Mouse (Mus musculus): ENCODE measurements around the gene Sema6d.

Sema6d gene

GRCm38 (mm10) chr2:124472674-124473507 is 383.1 kb downstream of the Sema6d start:
- no peak for DNase-seq (ENCODE audit: low read depth)

- DNase-seq (ENCODE audit: low read depth) = no peak
Measured at GRCm38 (mm10) chr2:124477904-124478303, 388.1 kb downstream of the Sema6d start.

- DNase-seq (ENCODE audit: low read depth) = no peak
Measured at GRCm38 (mm10) chr2:124478526-124478925, 388.8 kb downstream of the Sema6d start.

- no peak for DNase-seq (ENCODE audit: low read depth)
Measured at GRCm38 (mm10) chr2:124485761-124486160, 396.0 kb downstream of the Sema6d start.

- DNase-seq (ENCODE audit: low read depth) = no peak
Measured at GRCm38 (mm10) chr2:124490010-124490801, 400.4 kb downstream of the Sema6d start.

GRCm38 (mm10) chr2:124495751-124496150 is 406.0 kb downstream of the Sema6d start:
- DNase-seq (ENCODE audit: low read depth) = no peak

GRCm38 (mm10) chr2:124499670-124500069 is 409.9 kb downstream of the Sema6d start:
- no peak for DNase-seq (ENCODE audit: low read depth)

- no peak for DNase-seq (ENCODE audit: low read depth)
Measured at GRCm38 (mm10) chr2:124505784-124506489, 416.2 kb downstream of the Sema6d start.

GRCm38 (mm10) chr2:124507804-124508203 is 418.0 kb downstream of the Sema6d start:
- DNase-seq (ENCODE audit: low read depth) = no peak

GRCm38 (mm10) chr2:124509479-124509878 is 419.7 kb downstream of the Sema6d start:
- peak; percentile 45 for DNase-seq (ENCODE audit: low read depth)

GRCm38 (mm10) chr2:124511826-124512225 is 422.1 kb downstream of the Sema6d start:
- no peak for DNase-seq (ENCODE audit: low read depth)

- DNase-seq (ENCODE audit: low read depth) = peak; percentile 12
Measured at GRCm38 (mm10) chr2:124522426-124522825, 432.7 kb downstream of the Sema6d start.

- DNase-seq (ENCODE audit: low read depth) = no peak
Measured at GRCm38 (mm10) chr2:124523667-124524066, 433.9 kb downstream of the Sema6d start.

GRCm38 (mm10) chr2:124524167-124524566 is 434.4 kb downstream of the Sema6d start:
- DNase-seq (ENCODE audit: low read depth) = no peak

GRCm38 (mm10) chr2:124527641-124528040 is 437.9 kb downstream of the Sema6d start:
- no peak for DNase-seq (ENCODE audit: low read depth)

- DNase-seq (ENCODE audit: low read depth) = no peak
Measured at GRCm38 (mm10) chr2:124530441-124530840, 440.7 kb downstream of the Sema6d start.

GRCm38 (mm10) chr2:124531062-124531461 is 441.3 kb downstream of the Sema6d start:
- DNase-seq (ENCODE audit: low read depth) = no peak

GRCm38 (mm10) chr2:124532906-124533305 is 443.1 kb downstream of the Sema6d start:
- no peak for DNase-seq (ENCODE audit: low read depth)

- no peak for DNase-seq (ENCODE audit: low read depth)
Measured at GRCm38 (mm10) chr2:124533602-124534001, 443.8 kb downstream of the Sema6d start.

GRCm38 (mm10) chr2:124550315-124550714 is 460.5 kb downstream of the Sema6d start:
- no peak for DNase-seq (ENCODE audit: low read depth)

- no peak for DNase-seq (ENCODE audit: low read depth)
Measured at GRCm38 (mm10) chr2:124554751-124555415, 465.1 kb downstream of the Sema6d start.
